Mouse (Mus musculus): ENCODE measurements at regions not wholly inside any gene's neighbourhood (a gene's known extent, or its start where the extent isn't known, plus 50 kb on each side); places are given as distances from the start of the nearest gene placed in this dataset.

GRCm38 (mm10) chr16:77166722-77167121 is 153.2 kb downstream of the Usp25 start:
- peak; percentile 23 for DNase-seq

GRCm38 (mm10) chr16:77173026-77173692 is 159.7 kb downstream of the Usp25 start:
- DNase-seq = no peak

GRCm38 (mm10) chr16:77174744-77175432 is 161.4 kb downstream of the Usp25 start:
- no peak for DNase-seq

GRCm38 (mm10) chr16:77180990-77181389 is 167.5 kb downstream of the Usp25 start:
- DNase-seq = no peak
